Mouse (Mus musculus): Measurements from ENCODE around the gene Apoa1.

The Apoa1 gene

GRCm38 (mm10) chr9:46228491-46228890 lies at the start of gene Apoa1:
Gene Apoa1, plus strand, starts transcription at chr9:46228580.
- no peak for DNase-seq (ENCODE audit: low spot score)

GRCm38 (mm10) chr9:46178595-46178994 lies 49.8 kb upstream of the Apoa1 start:
- DNase-seq (ENCODE audit: low spot score) = no peak

- DNase-seq (ENCODE audit: low spot score) = no peak
Measured at GRCm38 (mm10) chr9:46181297-46181696, 47.1 kb upstream of the Apoa1 start.

GRCm38 (mm10) chr9:46184542-46184941 lies 43.8 kb upstream of the Apoa1 start:
- DNase-seq (ENCODE audit: low spot score) = no peak

GRCm38 (mm10) chr9:46185191-46185590 lies 43.2 kb upstream of the Apoa1 start:
- peak; percentile 39 for DNase-seq (ENCODE audit: low spot score)

- DNase-seq (ENCODE audit: low spot score) = no peak
Measured at GRCm38 (mm10) chr9:46186387-46186786, 42.0 kb upstream of the Apoa1 start.

GRCm38 (mm10) chr9:46188370-46188769 lies 40.0 kb upstream of the Apoa1 start:
- DNase-seq (ENCODE audit: low spot score) = no peak

- DNase-seq (ENCODE audit: low spot score) = no peak
Measured at GRCm38 (mm10) chr9:46188956-46189355, 39.4 kb upstream of the Apoa1 start.

- DNase-seq (ENCODE audit: low spot score) = no peak
Measured at GRCm38 (mm10) chr9:46189381-46189780, 39.0 kb upstream of the Apoa1 start.

- DNase-seq (ENCODE audit: low spot score) = no peak
Measured at GRCm38 (mm10) chr9:46191234-46191633, 37.1 kb upstream of the Apoa1 start.

GRCm38 (mm10) chr9:46191644-46192043 lies 36.7 kb upstream of the Apoa1 start:
- no peak for DNase-seq (ENCODE audit: low spot score)

GRCm38 (mm10) chr9:46192642-46193041 lies 35.7 kb upstream of the Apoa1 start:
- DNase-seq (ENCODE audit: low spot score) = no peak

- DNase-seq (ENCODE audit: low spot score) = no peak
Measured at GRCm38 (mm10) chr9:46194809-46195208, 33.6 kb upstream of the Apoa1 start.

- no peak for DNase-seq (ENCODE audit: low spot score)
Measured at GRCm38 (mm10) chr9:46196699-46197169, 31.6 kb upstream of the Apoa1 start.

GRCm38 (mm10) chr9:46198461-46198860 lies 29.9 kb upstream of the Apoa1 start:
- no peak for DNase-seq (ENCODE audit: low spot score)

GRCm38 (mm10) chr9:46198936-46199335 lies 29.4 kb upstream of the Apoa1 start:
- DNase-seq (ENCODE audit: low spot score) = no peak

- no peak for DNase-seq (ENCODE audit: low spot score)
Measured at GRCm38 (mm10) chr9:46199609-46200008, 28.8 kb upstream of the Apoa1 start.

- no peak for DNase-seq (ENCODE audit: low spot score)
Measured at GRCm38 (mm10) chr9:46206834-46207500, 21.4 kb upstream of the Apoa1 start.

GRCm38 (mm10) chr9:46207501-46207869 lies 20.9 kb upstream of the Apoa1 start:
- no peak for DNase-seq (ENCODE audit: low spot score)

GRCm38 (mm10) chr9:46208401-46208974 lies 19.9 kb upstream of the Apoa1 start:
- no peak for DNase-seq (ENCODE audit: low spot score)

- no peak for DNase-seq (ENCODE audit: low spot score)
Measured at GRCm38 (mm10) chr9:46210473-46210872, 17.9 kb upstream of the Apoa1 start.

GRCm38 (mm10) chr9:46214276-46214675 lies 14.1 kb upstream of the Apoa1 start:
- no peak for DNase-seq (ENCODE audit: low spot score)

- DNase-seq (ENCODE audit: low spot score) = no peak
Measured at GRCm38 (mm10) chr9:46214946-46215337, 13.4 kb upstream of the Apoa1 start.
